Mouse (Mus musculus) CH12.LX (cell line): ENCODE data around the gene Rnf7.

Experiments used
- CHD2 ChIP-seq: IDR thresholded peaks from 2 replicates; pipeline ENCODE4 v1.6.1; 2011; ENCODE audit warnings: low read length, improper control_type of control experiment
- CTCF ChIP-seq, 2 experiments: IDR thresholded peaks in 1 of 2; conservative IDR thresholded peaks in 1 of 2; 2 replicates each; pipeline ENCODE4 v1.5.1; 2011 to 2012; ENCODE audit warnings: low read depth in 2 of 2, low read length in 2 of 2, improper control_type of control experiment in 1 of 2, inconsistent platforms in 1 of 2, mild to moderate bottlenecking in 1 of 2, moderate library complexity in 1 of 2
- E2F4 ChIP-seq: IDR thresholded peaks from 2 replicates; pipeline ENCODE4 v1.6.1; 2011; ENCODE audit warnings: low read depth, low read length, improper control_type of control experiment; ENCODE audit not compliant: insufficient replicate concordance
- HCFC1 ChIP-seq: IDR thresholded peaks from 2 replicates; pipeline ENCODE4 v1.6.1; 2012; ENCODE audit warnings: low read depth, mild to moderate bottlenecking, inconsistent platforms, low read length, improper control_type of control experiment
- MAX ChIP-seq: IDR thresholded peaks from 2 replicates; pipeline ENCODE4 v1.6.1; 2011; ENCODE audit warnings: low read length, improper control_type of control experiment
- MAZ ChIP-seq: IDR thresholded peaks from 2 replicates; pipeline ENCODE4 v1.6.1; 2012; ENCODE audit warnings: low read depth, mild to moderate bottlenecking, inconsistent platforms, low read length, improper control_type of control experiment, moderate library complexity
- POLR2A ChIP-seq: IDR thresholded peaks from 2 replicates; pipeline ENCODE4 v1.6.1; 2011; ENCODE audit warnings: low read depth, mild to moderate bottlenecking, improper control_type of control experiment, low read length
- POLR2AphosphoS2 ChIP-seq: IDR thresholded peaks from 2 replicates; pipeline ENCODE4 v1.6.1; 2011; ENCODE audit warnings: low read depth, low read length, improper control_type of control experiment
- TCF12 ChIP-seq: IDR thresholded peaks from 2 replicates; pipeline ENCODE4 v1.6.1; 2014; ENCODE audit warnings: low read depth, mild to moderate bottlenecking, inconsistent platforms, low read length, improper control_type of control experiment
- USF1 ChIP-seq: IDR thresholded peaks from 2 replicates; pipeline ENCODE4 v1.6.1; 2014; ENCODE audit warnings: low read depth, mild to moderate bottlenecking, inconsistent platforms, low read length, improper control_type of control experiment
- ZKSCAN1 ChIP-seq: IDR thresholded peaks from 2 replicates; pipeline ENCODE4 v1.6.1; 2012; ENCODE audit warnings: low read depth, inconsistent platforms, low read length, improper control_type of control experiment, borderline replicate concordance

- no peak for TF ChIP-seq HCFC1
- TF ChIP-seq USF1, result no peak
- no peak for TF ChIP-seq POLR2A
- no peak for TF ChIP-seq MAZ
- no peak for TF ChIP-seq MAX
- no peak for TF ChIP-seq CTCF (conservative IDR thresholded peaks at IDR 0.05 in 1 of 2, IDR thresholded peaks at IDR 0.05 in 1 of 2; ENCODE audit: low read depth in 2 of 2, low read length in 2 of 2)
- no peak for TF ChIP-seq POLR2AphosphoS2
- no peak for TF ChIP-seq CHD2
- no peak for TF ChIP-seq ZKSCAN1
- TF ChIP-seq TCF12, result no peak
- no peak for TF ChIP-seq E2F4
Measured at GRCm38 (mm10) chr9:96493212-96493611, 14.7 kb upstream of the Rnf7 start.
